ENCODE assay signal across 8 mouse cellular contexts in the genomic region with DNA sequence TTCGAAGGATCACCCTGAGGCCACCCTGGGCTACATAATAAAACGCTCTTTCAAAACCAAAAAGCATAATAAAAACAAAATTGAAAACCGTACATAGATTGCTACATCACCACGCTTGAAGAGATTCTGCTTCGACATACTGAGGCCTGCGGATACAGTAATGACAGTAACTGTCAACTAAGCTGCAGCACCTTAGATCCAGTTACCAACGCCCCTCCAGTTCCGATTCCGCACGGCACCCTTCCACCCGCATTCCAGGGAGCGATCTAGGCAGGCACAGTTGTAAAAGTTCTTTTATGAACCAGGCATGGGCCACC. TPM values are rescaled to one million over a fixed set of nuclear protein-coding genes. Genes with fewer than 3 reads are reported as not detected.
DNase-seq lines count a peak whose midpoint lies in the region; ATAC-seq and TF ChIP-seq lines count a peak whose summit lies in the region.

No protein-coding gene starts in this region.

- H3K9me3 ChIP-seq in kidney, embryonic 14.5 days (ENCODE audit: control insufficient read depth, low read length), result no peaks in the 10 kb centered on the region
- H3K9me3 ChIP-seq in hindbrain, embryonic 12.5 days (replicated peaks), result no peaks in the 10 kb centered on the region
- H3K9me3 ChIP-seq in midbrain, embryonic 12.5 days, result no peaks in the 10 kb centered on the region

- H3K9ac ChIP-seq in kidney, embryonic 14.5 days (ENCODE audit: low read depth, low read length), result peak overlapping the region; percentile 80; the same call in 1 of the 2 replicates
- peak overlapping the region; percentile 97 for H3K9ac ChIP-seq in hindbrain, embryonic 12.5 days
- peak overlapping the region; percentile 99 for H3K9ac ChIP-seq in midbrain, embryonic 12.5 days (replicated peaks)

- peak overlapping the region; percentile 47 for H3K4me2 ChIP-seq in kidney, embryonic 14.5 days (replicated peaks; ENCODE audit: low read depth, low read length)
- H3K4me2 ChIP-seq in hindbrain, embryonic 12.5 days (replicated peaks), result peak overlapping the region; percentile 87
- peak overlapping the region; percentile 84 for H3K4me2 ChIP-seq in midbrain, embryonic 12.5 days (replicated peaks)

- no peak for TF ChIP-seq POLR2A in bone marrow macrophage, adult 2 months (IDR thresholded peaks at IDR 0.05; ENCODE audit: borderline replicate concordance, low read depth, low read length)

- peak overlapping the region; percentile 83 for H3K27ac ChIP-seq in kidney, embryonic 14.5 days (ENCODE audit: low read depth, low read length)
- H3K27ac ChIP-seq in bone marrow macrophage, adult 2 months (ENCODE audit: insufficient read depth, low read depth, low read length), result peak overlapping the region; percentile 94
- peak overlapping the region; percentile 97 for H3K27ac ChIP-seq in hindbrain, embryonic 12.5 days
- H3K27ac ChIP-seq in midbrain, embryonic 12.5 days (replicated peaks), result peak overlapping the region; percentile 96

- no peaks in the 10 kb centered on the region for H3K27me3 ChIP-seq in kidney, embryonic 14.5 days (ENCODE audit: control insufficient read depth, insufficient read depth, low read length)
- H3K27me3 ChIP-seq in hindbrain, embryonic 12.5 days, result no peaks in the 10 kb centered on the region
- H3K27me3 ChIP-seq in midbrain, embryonic 12.5 days, result no peaks in the 10 kb centered on the region

- peaks cover 12% of the 10 kb centered on the region for H3K36me3 ChIP-seq in kidney, embryonic 14.5 days (ENCODE audit: control insufficient read depth, insufficient read depth, low read length)
- peaks cover 12% of the 10 kb centered on the region for H3K36me3 ChIP-seq in hindbrain, embryonic 12.5 days
- H3K36me3 ChIP-seq in midbrain, embryonic 12.5 days, result peaks cover 12% of the 10 kb centered on the region

- H3K4me3 ChIP-seq in kidney, embryonic 14.5 days (ENCODE audit: low read length), result peak overlapping the region; percentile 95
- H3K4me3 ChIP-seq in bone marrow macrophage, adult 2 months (ENCODE audit: insufficient read depth, low read length), result peak overlapping the region; percentile 81
- peak overlapping the region; percentile 94 for H3K4me3 ChIP-seq in hindbrain, embryonic 12.5 days
- H3K4me3 ChIP-seq in midbrain, embryonic 12.5 days, result peak overlapping the region; percentile 98

- WGBS in kidney, embryonic 14.5 days, result 2% methylated on average over 12 of the region's 12 CpGs
- 6% methylated on average over 12 of the region's 12 CpGs for WGBS in hindbrain, embryonic 12.5 days
- 7% methylated on average over 12 of the region's 12 CpGs for WGBS in midbrain, embryonic 12.5 days

- no peak for ATAC-seq in kidney, embryonic 14.5 days (ENCODE audit: low FRiP score, low TSS enrichment)
- no peak for ATAC-seq in hindbrain, embryonic 12.5 days (ENCODE audit: low FRiP score)
- no peak for ATAC-seq in midbrain, embryonic 12.5 days (ENCODE audit: low FRiP score, low read depth)

- H3K4me1 ChIP-seq in kidney, embryonic 14.5 days (ENCODE audit: control insufficient read depth, insufficient read depth, low read length), result peaks cover 7% of the 10 kb centered on the region; the same call in 1 of the 2 replicates
- peaks cover 8% of the 10 kb centered on the region for H3K4me1 ChIP-seq in bone marrow macrophage, adult 2 months (ENCODE audit: control insufficient read depth, insufficient read depth, low read length)
- H3K4me1 ChIP-seq in hindbrain, embryonic 12.5 days, result peaks cover 18% of the 10 kb centered on the region
- H3K4me1 ChIP-seq in midbrain, embryonic 12.5 days, result peaks cover 8% of the 10 kb centered on the region

- no peak for DNase-seq in kidney, postnatal 4 days
- DNase-seq in right cerebral cortex, postnatal 4 days, result no peak
- no peak for DNase-seq in urinary bladder, postnatal 14 days (ENCODE audit: low spot score)
- no peak for DNase-seq in urinary bladder, postnatal 4 days (ENCODE audit: low spot score in 2 of 2)

- TF ChIP-seq CTCF in bone marrow macrophage, adult 2 months (IDR thresholded peaks at IDR 0.05; ENCODE audit: low read depth, low read length), result no peak

RNA-seq across cellular contexts. Expression of a gene that starts 0.7 kb away (rescaled TPM):
- 40.5 and 49.4 TPM in 2 replicates for polyA plus RNA-seq in kidney, embryonic 14.5 days (2014; fragmentation: Nextera tagmentation; extraction: Ambion mirVana)
- 32.2 and 33.6 TPM in 2 replicates for polyA plus RNA-seq in bone marrow macrophage, adult 2 months (2012; ENCODE audit: insufficient read depth, insufficient read length, missing spikeins)
- polyA plus RNA-seq in hindbrain, embryonic 12.5 days (2016; fragmentation: Nextera tagmentation; extraction: Ambion mirVana), result 41.6 and 45.4 TPM in 2 replicates
- polyA plus RNA-seq in midbrain, embryonic 12.5 days (2016; fragmentation: Nextera tagmentation; extraction: Ambion mirVana), result 45.8 and 49.5 TPM in 2 replicates
